Mouse (Mus musculus) regulatory T cell (primary cell): ENCODE measurements around the gene Thsd4.

Source experiments
- in situ Hi-C: fragments of 300-600 bp; cut with MboI, MseI; formaldehyde crosslinking; loops from one replicate; pipeline ENCODE4 v1.15.1; 2025; ENCODE audit warnings: high pct_unique_total_duplicates

Gene Thsd4

GRCm38 (mm10) chr9:60224039-60224695 is 297.7 kb downstream of the Thsd4 start:
- in situ Hi-C loops = no loop called here

DNA sequence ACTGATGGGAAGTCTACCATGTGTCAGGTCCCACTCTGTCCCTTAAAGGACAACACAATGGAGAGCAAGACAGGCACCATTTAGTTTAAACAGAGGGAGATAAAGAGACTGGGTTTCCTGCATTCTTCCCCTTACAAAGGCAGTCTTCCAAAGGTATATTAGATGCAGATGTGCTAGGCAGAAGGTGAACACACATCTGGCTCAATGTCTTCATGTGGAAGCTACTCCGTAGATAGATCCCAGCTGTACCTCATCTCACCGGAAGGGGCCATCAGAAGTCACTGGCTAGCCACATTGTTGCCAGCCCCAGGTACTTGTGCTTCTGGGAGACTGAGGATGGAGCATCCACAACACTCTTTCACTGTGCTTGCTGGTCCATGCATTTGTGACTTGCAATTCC is 301.4 kb downstream of the Thsd4 start:
- in situ Hi-C loops = no loop called here

- in situ Hi-C loops = no loop called here
These were observed 303.4 kb downstream of the Thsd4 start for GRCm38 (mm10) chr9:60218396-60218795.

DNA sequence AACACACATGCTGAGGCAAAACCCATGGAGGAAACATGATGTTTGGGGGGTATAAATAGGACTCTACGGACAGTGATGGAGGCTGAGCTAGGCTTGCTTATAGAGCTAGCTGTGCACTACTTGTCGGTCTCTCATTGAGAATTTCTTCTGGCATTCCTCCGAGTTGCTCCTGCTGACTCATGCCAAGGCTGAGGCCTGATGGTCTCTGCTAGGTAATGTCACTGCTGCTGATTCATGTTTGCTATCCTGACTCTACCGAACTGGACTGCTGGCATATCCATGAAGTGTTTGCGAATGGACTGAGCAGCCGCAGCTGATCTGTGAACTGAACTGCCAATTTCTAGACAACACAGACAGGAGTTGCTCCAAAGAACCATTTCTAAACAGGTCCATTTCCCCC is 305.8 kb downstream of the Thsd4 start:
- in situ Hi-C loops = no loop called here

DNA sequence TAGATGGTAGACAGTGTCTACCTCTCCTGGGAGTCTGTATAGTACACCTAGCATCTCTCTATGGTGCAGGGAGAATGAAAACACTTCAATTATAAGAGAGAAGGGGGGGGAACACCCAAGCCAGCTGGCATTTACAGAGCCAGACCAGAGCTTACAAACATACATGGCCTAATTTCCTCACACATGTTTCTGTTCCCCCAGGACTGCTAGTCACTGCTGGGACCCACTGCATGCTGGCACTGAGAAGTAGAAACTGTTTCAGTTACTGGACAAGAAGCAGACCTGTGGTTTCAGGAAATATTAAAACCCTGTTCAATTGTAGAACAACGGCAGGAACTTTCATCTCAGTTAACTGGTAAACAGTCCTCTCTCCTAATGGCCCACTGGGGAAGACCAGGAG is 308.7 kb downstream of the Thsd4 start:
- in situ Hi-C loops = no loop called here

DNA sequence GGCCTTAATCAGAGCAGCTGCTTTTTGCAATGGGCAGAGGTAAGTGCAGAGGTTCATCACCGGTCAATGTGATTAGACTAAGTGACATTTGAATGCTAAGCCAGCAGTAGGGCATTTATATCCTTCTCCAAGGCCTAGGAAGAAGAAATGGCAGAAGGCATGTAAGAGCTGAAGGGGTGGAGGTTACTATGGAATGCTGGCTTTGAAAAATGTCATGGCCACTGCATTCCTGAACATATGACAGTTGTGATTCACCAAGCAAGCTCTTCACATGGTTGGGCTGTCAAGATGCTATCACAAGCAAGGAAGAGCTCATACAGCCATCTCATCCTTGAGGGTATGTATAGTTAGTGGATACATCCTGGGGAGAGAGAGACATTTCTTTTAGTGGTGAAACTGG is 313.0 kb downstream of the Thsd4 start:
- in situ Hi-C loops = no loop called here

DNA sequence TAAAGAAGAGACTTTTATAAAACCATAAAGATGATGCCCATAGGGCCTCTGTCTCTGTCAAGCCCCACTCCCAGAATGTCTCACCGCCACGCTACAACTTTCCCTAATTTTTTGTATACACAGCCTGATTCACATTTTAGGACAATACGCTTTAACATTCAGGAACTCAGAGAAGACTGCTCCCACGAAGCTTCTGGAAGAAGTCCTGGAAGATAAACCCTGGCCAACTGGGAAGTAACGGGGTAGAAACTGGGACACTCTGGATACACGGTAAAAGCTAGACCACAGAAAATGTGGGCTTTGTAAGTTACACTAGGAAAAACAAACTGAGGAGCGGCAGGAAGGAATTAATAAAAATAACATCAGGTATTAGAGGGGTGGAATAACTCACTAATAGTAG is 318.7 kb downstream of the Thsd4 start:
- in situ Hi-C loops = no loop called here

- in situ Hi-C loops = no loop called here
These were observed 321.4 kb downstream of the Thsd4 start for GRCm38 (mm10) chr9:60200436-60200835.

DNA sequence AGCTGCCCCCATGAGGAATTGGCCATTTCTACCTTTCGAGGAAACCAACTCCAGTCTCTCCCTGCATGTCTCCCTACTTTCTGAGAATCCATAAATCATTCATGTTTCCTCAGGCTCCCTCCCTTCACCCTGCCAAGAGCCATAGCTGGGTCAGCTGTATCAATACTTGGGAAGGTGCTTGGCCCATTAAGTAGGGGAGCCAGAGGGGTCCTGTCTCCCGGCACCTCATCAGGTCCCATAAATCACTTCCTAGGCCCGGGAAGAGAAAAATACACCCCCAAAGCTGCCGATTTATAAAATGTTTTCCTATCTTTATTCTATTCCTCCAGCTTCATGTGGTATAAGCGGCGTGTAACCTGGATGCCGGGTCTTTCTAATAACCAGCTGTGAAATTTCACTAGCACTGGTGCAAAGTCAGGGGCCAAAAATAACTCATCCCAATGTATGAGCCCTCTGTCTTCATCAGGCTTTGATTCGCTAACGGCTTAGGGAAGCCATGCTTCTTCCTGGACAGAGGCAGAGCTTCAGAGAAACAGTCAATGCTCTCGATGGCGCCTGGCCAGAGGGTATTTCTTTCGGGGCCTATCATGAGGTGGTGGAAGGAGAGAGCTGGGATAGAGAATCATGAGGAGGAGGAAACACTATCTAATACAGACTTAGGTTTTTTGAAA is 323.2 kb downstream of the Thsd4 start:
- in situ Hi-C loops = loop anchor here (5.0 kb wide), 1 partner anchor 84 kb away; no protein-coding TSS in a partner anchor

GRCm38 (mm10) chr9:60195502-60195901 is 326.3 kb downstream of the Thsd4 start:
- in situ Hi-C loops = loop anchor here (5.0 kb wide), 1 partner anchor 87 kb away; no protein-coding TSS in a partner anchor

DNA sequence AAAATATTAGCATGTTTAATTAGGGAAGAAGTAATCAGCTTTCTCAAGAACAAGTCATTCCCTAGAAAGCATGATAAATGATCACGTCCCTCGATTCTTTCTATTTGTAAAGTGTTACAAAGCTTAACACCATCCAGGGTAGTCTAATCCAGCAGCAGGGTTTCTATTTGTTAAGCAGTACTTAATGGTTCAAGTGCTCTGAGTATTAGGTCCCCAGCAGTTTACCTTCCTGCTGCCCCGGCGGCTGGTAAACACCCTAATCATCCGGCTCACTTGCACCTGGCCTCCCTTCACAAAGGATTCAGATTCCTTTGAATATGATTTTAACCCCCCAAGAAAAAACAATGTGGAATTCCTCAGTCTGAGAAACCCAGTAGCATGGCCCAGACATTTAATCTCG is 326.9 kb downstream of the Thsd4 start:
- in situ Hi-C loops = loop anchor here (5.0 kb wide), 1 partner anchor 87 kb away; no protein-coding TSS in a partner anchor

GRCm38 (mm10) chr9:60192321-60192720 is 329.5 kb downstream of the Thsd4 start:
- in situ Hi-C loops = no loop called here

GRCm38 (mm10) chr9:60187437-60187836 is 334.4 kb downstream of the Thsd4 start:
- in situ Hi-C loops = no loop called here

DNA sequence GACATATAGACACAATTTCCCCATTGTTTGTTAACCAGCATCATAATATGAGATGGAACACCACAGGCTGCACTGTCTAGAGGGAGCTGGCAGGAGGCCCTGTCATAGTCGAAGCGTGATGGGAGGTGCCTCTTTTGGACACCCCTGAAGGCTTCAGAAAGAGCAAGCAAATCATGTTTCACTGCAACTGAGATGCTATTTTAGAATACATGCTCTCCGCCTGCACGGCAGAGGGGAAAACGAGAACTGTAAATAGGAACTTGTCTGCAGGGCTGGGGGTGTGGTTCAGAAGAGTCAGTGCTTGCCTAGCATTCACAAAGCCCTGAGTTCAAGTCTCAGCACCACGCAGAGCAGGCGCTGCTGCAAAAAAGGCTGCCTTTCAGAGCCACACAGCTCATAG is 334.9 kb downstream of the Thsd4 start:
- in situ Hi-C loops = no loop called here

GRCm38 (mm10) chr9:60184083-60184482 is 337.8 kb downstream of the Thsd4 start:
- in situ Hi-C loops = no loop called here

GRCm38 (mm10) chr9:60182371-60182770 is 339.5 kb downstream of the Thsd4 start:
- in situ Hi-C loops = no loop called here

- in situ Hi-C loops = no loop called here
These were observed 340.9 kb downstream of the Thsd4 start for GRCm38 (mm10) chr9:60180936-60181335.

- in situ Hi-C loops = no loop called here
These were observed 341.7 kb downstream of the Thsd4 start for GRCm38 (mm10) chr9:60180114-60180513.

DNA sequence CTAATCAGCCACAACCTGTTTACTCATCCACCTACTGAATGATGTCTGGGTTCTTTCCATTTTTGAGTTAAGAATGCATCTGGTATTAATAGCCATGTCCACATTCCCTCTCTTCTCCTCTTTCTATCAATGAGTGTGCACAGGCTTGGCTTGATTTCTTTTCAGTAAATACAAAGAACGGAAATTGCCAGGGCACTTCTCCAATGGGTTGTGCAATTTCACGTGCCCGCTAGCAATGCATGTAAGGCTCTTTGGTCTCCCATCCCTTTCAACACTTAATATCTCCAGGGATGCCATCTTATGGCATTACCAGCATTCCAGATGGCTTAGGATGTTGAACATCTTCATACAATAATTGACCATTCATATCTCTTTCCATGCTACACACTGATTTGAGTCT is 345.5 kb downstream of the Thsd4 start:
- in situ Hi-C loops = no loop called here

DNA sequence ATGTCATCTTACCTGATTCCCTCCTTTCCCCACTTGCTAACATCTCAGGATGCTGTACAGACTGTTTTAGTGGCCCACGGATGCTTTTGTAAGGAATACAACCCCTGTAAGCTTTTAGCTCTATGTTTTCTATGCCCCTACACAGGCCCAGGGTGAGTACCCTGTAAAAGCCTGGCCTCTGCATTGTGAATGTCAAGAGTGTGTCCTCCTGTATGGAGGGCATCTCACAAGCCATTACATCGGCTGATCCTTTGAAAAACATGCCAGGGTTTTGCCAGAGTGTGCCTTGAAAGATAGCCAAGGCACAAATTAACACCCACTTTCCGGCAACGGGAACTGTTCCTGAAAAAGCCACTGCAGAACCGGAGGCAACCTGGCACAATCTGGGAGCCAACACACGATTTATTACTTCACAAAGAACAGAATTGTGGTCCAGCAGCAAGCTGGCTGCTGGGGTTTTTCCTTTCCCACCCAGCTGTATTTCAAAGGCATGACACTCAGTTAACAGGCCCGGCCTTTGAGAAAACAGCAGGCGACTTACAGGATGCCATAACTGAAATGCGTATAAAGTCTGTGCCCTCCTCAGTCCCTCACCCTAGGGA is 349.3 kb downstream of the Thsd4 start:
- in situ Hi-C loops = loop anchor here (5.0 kb wide), 1 partner anchor 55 kb away; no protein-coding TSS in a partner anchor

DNA sequence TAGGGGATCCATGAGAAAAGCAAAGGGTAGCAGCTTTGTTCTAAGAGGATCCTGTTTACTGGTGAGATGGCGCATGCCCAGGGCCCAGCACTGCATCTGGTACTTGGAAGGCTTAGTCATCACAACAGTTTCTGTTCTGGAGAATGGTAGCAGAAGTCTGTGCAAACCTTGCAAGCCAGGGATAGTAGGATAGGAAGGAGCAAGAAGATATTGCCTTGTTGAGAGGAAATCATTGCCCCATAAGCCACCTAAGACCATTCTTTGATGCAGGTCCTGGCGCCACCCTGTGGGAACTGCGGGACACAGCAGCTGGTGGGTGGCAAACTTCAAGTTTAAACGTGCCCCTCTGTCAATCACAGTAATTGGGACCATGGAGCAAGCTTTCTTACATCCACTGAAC is 354.9 kb downstream of the Thsd4 start:
- in situ Hi-C loops = no loop called here

- in situ Hi-C loops = no loop called here
These were observed 361.0 kb downstream of the Thsd4 start for GRCm38 (mm10) chr9:60160855-60161254.

GRCm38 (mm10) chr9:60160194-60160593 is 361.7 kb downstream of the Thsd4 start:
- in situ Hi-C loops = no loop called here
